Mouse (Mus musculus) ES-E14 (cell line): ENCODE measurements around the gene Gm8909. TPM values are rescaled to one million over a fixed set of nuclear protein-coding genes. Genes with fewer than 3 reads are reported as not detected.

Experiments
- DNase-seq: peaks from one replicate; pipeline ENCODE4 v3.0.0-alpha.2; 2013; ENCODE audit warnings: low read depth, low spot score
- H3K27ac ChIP-seq: 2 replicates; pipeline ENCODE4 v1.5.1; 2012; ENCODE audit warnings: low read depth, mild to moderate bottlenecking, low read length, moderate library complexity, mixed read lengths; ENCODE audit not compliant: poor library complexity, insufficient read depth, severe bottlenecking
- H3K36me3 ChIP-seq: 2 replicates; pipeline ENCODE4 v1.6.1; 2012; ENCODE audit warnings: mild to moderate bottlenecking, low read length, moderate library complexity, mixed read lengths; ENCODE audit not compliant: control insufficient read depth, poor library complexity, insufficient read depth, severe bottlenecking
- H3K4me1 ChIP-seq, 2 experiments: fragments of 150-350 bp in 1 of 2; sonication (generic) in 1 of 2; 2 replicates each; pipeline ENCODE4 v1.6.1; 2012; ENCODE audit warnings: low read length in 2 of 2, mild to moderate bottlenecking in 1 of 2, mixed read lengths in 1 of 2; ENCODE audit not compliant: control insufficient read depth in 2 of 2, insufficient read depth in 2 of 2, poor library complexity in 1 of 2
- H3K4me3 ChIP-seq, 2 experiments: fragments of 150-350 bp in 1 of 2; sonication (generic) in 1 of 2; 2 replicates each; pipeline ENCODE4 v1.5.1; 2012; ENCODE audit warnings: low read length in 2 of 2, low read depth in 1 of 2, mild to moderate bottlenecking in 1 of 2, mixed read lengths in 1 of 2; ENCODE audit not compliant: insufficient read depth in 1 of 2, poor library complexity in 1 of 2, severe bottlenecking in 1 of 2
- H3K9ac ChIP-seq: 2 replicates; pipeline ENCODE4 v1.6.1; 2012; ENCODE audit warnings: low read depth, mild to moderate bottlenecking, low read length, mixed read lengths; ENCODE audit not compliant: poor library complexity, insufficient read depth, severe bottlenecking
- H3K9me3 ChIP-seq: fragments of 150-350 bp; sonication (generic); 2 replicates; pipeline ENCODE4 v1.6.1; 2012; ENCODE audit warnings: low read depth, mild to moderate bottlenecking, low read length; ENCODE audit not compliant: control insufficient read depth, insufficient read depth
- CHD2 ChIP-seq: IDR thresholded peaks from 2 replicates; pipeline ENCODE4 v1.6.1; 2014; ENCODE audit warnings: mild to moderate bottlenecking, low read depth, low read length, inconsistent platforms
- HCFC1 ChIP-seq: IDR thresholded peaks from 2 replicates; pipeline ENCODE4 v1.6.1; 2012; ENCODE audit warnings: low read length, inconsistent platforms, borderline replicate concordance; ENCODE audit not compliant: insufficient read depth
- MAFK ChIP-seq: IDR thresholded peaks from 2 replicates; pipeline ENCODE4 v1.6.1; 2014; ENCODE audit warnings: mild to moderate bottlenecking, low read depth, low read length, inconsistent platforms; ENCODE audit not compliant: insufficient read depth
- ZC3H11A ChIP-seq: IDR thresholded peaks from 2 replicates; pipeline ENCODE4 v1.6.1; 2012; ENCODE audit warnings: low read depth, mild to moderate bottlenecking, inconsistent platforms, low read length, borderline replicate concordance
- ZNF384 ChIP-seq: IDR thresholded peaks from 2 replicates; pipeline ENCODE4 v1.6.1; 2012; ENCODE audit warnings: low read depth, low read length, inconsistent platforms
- in situ Hi-C, 2 experiments: fragments of 600-800 bp; cut with MboI; formaldehyde crosslinking; loops; one replicate each; pipeline ENCODE4 v1.15.1; 2025; ENCODE audit warnings: low sequenced_read_pairs in 2 of 2, inconsistent platforms in 1 of 2; ENCODE audit not compliant: unreplicated experiment in 2 of 2
- total RNA-seq: library from RNA; depleted of rRNA; stranded (reverse); fragments of 300-350 nt; gene quantifications from 2 replicates; pipeline ENCODE4 v1.2.3, GENCODE M21; 2012; rRNA removed

Gene Gm8909
- total RNA-seq = not detected in 2 replicates

DNA sequence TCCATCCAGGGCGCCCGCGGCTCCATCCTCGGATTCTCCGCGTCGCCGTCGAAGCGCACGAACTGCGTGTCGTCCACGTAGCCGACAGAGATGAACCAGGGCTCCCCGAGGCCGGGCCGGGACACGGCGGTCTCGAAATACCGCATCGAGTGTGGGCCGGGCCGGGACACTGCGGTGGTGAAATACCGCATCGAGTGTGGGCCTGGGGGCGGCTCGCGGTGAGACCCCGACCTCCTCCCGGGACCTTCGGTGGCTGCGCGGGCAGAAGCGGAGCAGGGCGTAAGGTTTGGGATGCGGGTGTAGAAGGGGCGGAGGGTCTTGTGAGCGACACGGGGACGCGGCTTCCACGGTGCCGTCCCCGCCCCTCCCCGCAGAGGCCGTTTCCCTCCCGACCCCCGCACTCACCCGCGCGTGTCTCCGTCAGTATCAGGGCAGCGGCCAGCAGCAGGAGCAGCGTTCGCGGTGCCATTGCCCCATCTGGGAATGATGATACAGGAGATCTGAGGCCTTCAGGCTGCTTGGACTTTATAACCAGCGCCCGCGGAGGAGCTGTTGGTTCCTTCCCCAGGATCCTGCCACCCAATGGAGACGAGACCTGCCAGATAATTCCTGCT lies at the start of gene Gm8909:
Gene Gm8909 (minus strand): TSS at position 499 of the 614 bp plus-strand sequence.
- Histone ChIP-seq H3K36me3 (no peaks in the 10 kb centered on the region), H3K4me3 (no peak within 1 kb of the TSS), H3K27ac (no peak within 1 kb of the TSS), H3K9ac (no peak within 1 kb of the TSS), H3K4me1 (no peaks in the 10 kb centered on the region), H3K9me3 (no peaks in the 10 kb centered on the region)
- no peak for TF ChIP-seq CHD2
- no peak for TF ChIP-seq HCFC1
- no peak for TF ChIP-seq MAFK
- no peak for TF ChIP-seq ZNF384
- no peak for TF ChIP-seq ZC3H11A
- in situ Hi-C loops = no loop called here
- no peak for DNase-seq

DNA sequence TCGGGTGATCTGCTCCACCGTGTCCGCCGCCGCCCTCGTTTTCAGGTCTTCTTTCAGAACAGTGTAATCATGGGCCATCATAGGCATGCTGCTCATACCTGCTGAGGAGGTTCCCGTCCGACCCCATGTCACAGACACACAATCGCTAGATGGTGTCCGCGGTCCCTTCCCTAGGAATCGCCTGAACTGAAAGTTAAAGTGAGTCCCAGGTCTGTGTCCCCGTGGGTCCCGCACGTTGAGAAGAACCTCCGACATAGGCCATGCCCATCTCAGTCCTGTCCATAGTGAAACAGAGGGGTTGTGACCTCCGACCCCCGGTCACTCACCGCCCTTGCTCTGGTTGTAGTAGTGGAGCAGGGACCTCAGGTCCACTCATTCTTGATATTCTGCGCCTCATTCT lies 47.2 kb upstream of the Gm8909 start:
- no peak for DNase-seq
- in situ Hi-C loops = no loop called here

DNA sequence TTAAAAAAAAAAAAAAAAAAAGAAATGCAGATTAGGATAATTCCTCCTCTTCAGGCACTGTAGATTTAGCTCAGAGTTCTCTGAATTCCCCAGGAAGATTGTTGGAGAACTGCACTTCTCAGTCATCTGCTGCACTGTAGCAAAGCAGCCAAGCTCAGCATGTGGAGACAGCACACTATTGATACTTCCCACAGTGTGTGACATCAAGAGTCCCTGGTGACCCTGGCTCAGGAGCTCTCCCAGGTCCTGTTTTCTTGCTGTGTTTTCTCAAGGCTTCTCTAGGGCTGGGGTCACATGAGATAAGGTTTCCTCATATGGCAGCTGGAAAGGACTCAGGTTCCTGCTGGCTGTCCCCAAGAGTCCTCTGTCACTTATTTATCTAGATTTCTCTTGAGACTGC lies 38.5 kb upstream of the Gm8909 start:
- in situ Hi-C loops = no loop called here
- no peaks in the 10 kb centered on the region for H3K9me3 ChIP-seq
- no peak overlapping the region for H3K9ac ChIP-seq
- no peaks in the 10 kb centered on the region for H3K4me1 ChIP-seq
- H3K27ac ChIP-seq = no peak overlapping the region
- no peaks in the 10 kb centered on the region for H3K36me3 ChIP-seq
- no peak for TF ChIP-seq ZNF384
- TF ChIP-seq MAFK = no peak
- no peak for TF ChIP-seq ZC3H11A
- no peak for TF ChIP-seq CHD2
- no peak for TF ChIP-seq HCFC1
- no peak for DNase-seq
- H3K4me3 ChIP-seq = no peak overlapping the region

More for the DNA sequence above, 47.2 kb upstream of the Gm8909 start:
- no peak overlapping the region for H3K9ac ChIP-seq
- H3K9me3 ChIP-seq = no peaks in the 10 kb centered on the region
- H3K4me3 ChIP-seq = peak overlapping the region in 1 of 2 experiments; percentile 10; a peak in 1 of 4 replicates
- no peaks in the 10 kb centered on the region for H3K4me1 ChIP-seq
- no peak overlapping the region for H3K27ac ChIP-seq
- TF ChIP-seq ZNF384 (no peak), ZC3H11A (no peak), HCFC1 (no peak), CHD2 (no peak), MAFK (no peak)
- H3K36me3 ChIP-seq = no peaks in the 10 kb centered on the region

DNA sequence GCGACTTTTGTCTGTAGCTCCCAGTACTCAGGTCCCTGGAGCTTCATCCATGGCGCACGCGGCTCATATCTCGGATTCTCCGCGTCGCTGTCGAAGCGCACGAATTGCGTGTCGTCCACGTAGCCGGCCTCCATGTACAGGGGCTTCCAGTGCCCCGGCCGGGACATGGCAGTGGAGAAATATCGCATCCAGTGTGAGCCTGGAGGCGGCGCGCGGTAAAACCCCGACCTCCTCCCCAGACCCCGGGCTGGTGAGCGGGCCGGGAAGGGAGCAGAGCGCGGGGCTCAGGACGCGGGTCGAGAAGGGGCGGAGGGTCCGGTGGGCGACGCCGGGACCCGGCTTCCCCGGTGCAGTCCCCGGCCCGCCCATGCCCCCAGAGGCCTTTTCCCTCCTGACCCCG lies 37.5 kb upstream of the Gm8909 start:
- Histone ChIP-seq H3K4me3 (peak overlapping the region in 1 of 2 experiments; percentile 25; a peak in 1 of 4 replicates), H3K27ac (no peak overlapping the region), H3K36me3 (no peaks in the 10 kb centered on the region), H3K9me3 (no peaks in the 10 kb centered on the region), H3K4me1 (no peaks in the 10 kb centered on the region), H3K9ac (no peak overlapping the region)
- DNase-seq = no peak
- no peak for TF ChIP-seq HCFC1
- no peak for TF ChIP-seq MAFK
- TF ChIP-seq ZNF384 = no peak
- in situ Hi-C loops = no loop called here

DNA sequence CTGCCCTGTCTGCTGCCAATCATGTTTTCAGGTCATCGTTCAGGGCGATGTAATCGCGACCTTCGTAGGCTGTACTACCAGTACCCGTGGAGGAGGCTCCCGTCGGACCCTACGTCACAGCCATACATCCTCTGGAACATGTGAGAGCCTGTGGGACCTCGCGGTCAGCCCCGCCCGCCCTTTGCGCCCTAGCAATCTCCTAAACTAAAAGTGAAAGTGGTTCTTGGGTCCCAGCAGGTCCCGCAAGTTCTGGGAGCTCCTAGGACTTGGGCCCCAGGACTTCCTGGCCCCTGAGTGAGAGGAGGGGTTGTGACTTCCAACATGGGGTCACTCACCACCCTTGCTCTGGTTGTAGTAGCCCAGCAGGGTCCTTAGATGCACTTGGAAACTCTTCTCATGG lies 37.1 kb upstream of the Gm8909 start:
- H3K9ac ChIP-seq = no peak overlapping the region
- DNase-seq = no peak
- H3K27ac ChIP-seq = no peak overlapping the region
- no peaks in the 10 kb centered on the region for H3K36me3 ChIP-seq
- TF ChIP-seq CHD2 = no peak
- no peak for TF ChIP-seq ZC3H11A
- no peak for TF ChIP-seq ZNF384
- no peaks in the 10 kb centered on the region for H3K4me1 ChIP-seq
- H3K4me3 ChIP-seq = no peak overlapping the region
- in situ Hi-C loops = no loop called here
- H3K9me3 ChIP-seq = no peaks in the 10 kb centered on the region
